19 mouse cellular contexts compared by ENCODE assay signal in the genomic region with DNA sequence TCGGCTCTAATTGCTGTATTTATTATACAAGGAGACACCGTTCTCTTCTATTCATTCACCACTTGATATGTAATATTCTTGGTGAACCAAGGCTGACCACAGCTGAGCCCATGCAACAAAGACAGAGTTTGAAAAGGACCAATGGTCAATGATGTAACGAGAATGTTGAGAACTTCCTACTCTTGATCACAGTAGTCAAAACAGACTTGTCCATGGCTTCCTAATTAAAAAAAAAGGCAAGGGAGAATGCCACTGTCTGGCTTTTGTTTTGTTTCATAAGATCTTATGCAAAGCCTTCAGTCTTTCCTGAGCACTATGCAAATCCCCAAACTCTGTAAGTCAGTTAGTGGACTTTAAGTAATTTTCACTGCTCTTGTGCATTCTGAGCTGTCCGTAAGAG.
"Had no signal": no experiment of that assay in that cellular context is flagged by ENCODE, and none has a peak within 500 bp of the region (broad histone marks: within the 10 kb centered on the region; RNA-seq: fewer than 3 reads in every experiment).

No protein-coding gene starts in this region.

- H3K4me1 ChIP-seq: liver, embryonic 12.5 days; liver, embryonic 15.5 days; megakaryocyte, embryonic 14.5 days had no signal

- DNase-seq: kidney, adult 18-20 months; kidney, adult 9 months; kidney, postnatal 14 days; kidney, postnatal 4 days; liver; lung, adult 18-20 months; lung, postnatal 10 days; lung, postnatal 36 days; thymus, adult 18-20 months; thymus, postnatal 36 days had no signal

- H3K27ac ChIP-seq: limb, embryonic 10.5 days; limb, embryonic 13.5 days; liver, embryonic 12.5 days; liver, embryonic 15.5 days; lung, embryonic 15.5 days had no signal

- H3K4me2 ChIP-seq: limb, embryonic 13.5 days; liver, embryonic 12.5 days; liver, embryonic 15.5 days; lung, embryonic 15.5 days; midbrain, embryonic 11.5 days; neural tube, embryonic 13.5 days had no signal

- ATAC-seq: liver, embryonic 12.5 days had no signal

- H3K36me3 ChIP-seq: limb, embryonic 10.5 days; limb, embryonic 13.5 days; liver, embryonic 12.5 days; liver, embryonic 15.5 days; lung, embryonic 15.5 days; neural tube, embryonic 13.5 days had no signal

- H3K9me3 ChIP-seq: limb, embryonic 10.5 days; limb, embryonic 13.5 days; liver, embryonic 12.5 days; liver, embryonic 15.5 days; lung, embryonic 15.5 days; neural tube, embryonic 13.5 days had no signal

- H3K4me3 ChIP-seq: limb, embryonic 10.5 days; limb, embryonic 13.5 days; liver, embryonic 12.5 days; liver, embryonic 15.5 days; lung, embryonic 15.5 days; megakaryocyte, embryonic 14.5 days; myocyte; neural tube, embryonic 13.5 days had no signal

- H3K9ac ChIP-seq: limb, embryonic 13.5 days; liver, embryonic 12.5 days; liver, embryonic 15.5 days; lung, embryonic 15.5 days; neural tube, embryonic 13.5 days had no signal

- H3K27me3 ChIP-seq: liver, embryonic 12.5 days; liver, embryonic 15.5 days; lung, embryonic 15.5 days; megakaryocyte, embryonic 14.5 days; neural tube, embryonic 13.5 days had no signal
